Mouse (Mus musculus) CH12.LX (cell line): ENCODE measurements around the gene Pbx3.

Source experiments
- BHLHE40 ChIP-seq: IDR thresholded peaks from 2 replicates; pipeline ENCODE4 v1.6.1; 2011; ENCODE audit warnings: mild to moderate bottlenecking, low read depth, low read length, improper control_type of control experiment
- CHD1 ChIP-seq: IDR thresholded peaks from 2 replicates; pipeline ENCODE4 v1.6.1; 2012; ENCODE audit warnings: low read depth, low read length, improper control_type of control experiment, inconsistent platforms
- CTCF ChIP-seq, 2 experiments: IDR thresholded peaks in 1 of 2; conservative IDR thresholded peaks in 1 of 2; 2 replicates each; pipeline ENCODE4 v1.5.1; 2011 to 2012; ENCODE audit warnings: low read depth in 2 of 2, low read length in 2 of 2, improper control_type of control experiment in 1 of 2, inconsistent platforms in 1 of 2, mild to moderate bottlenecking in 1 of 2, moderate library complexity in 1 of 2
- E2F4 ChIP-seq: IDR thresholded peaks from 2 replicates; pipeline ENCODE4 v1.6.1; 2011; ENCODE audit warnings: low read depth, low read length, improper control_type of control experiment; ENCODE audit not compliant: insufficient replicate concordance
- EP300 ChIP-seq: IDR thresholded peaks from 2 replicates; pipeline ENCODE4 v1.6.1; 2011; ENCODE audit warnings: low read length, improper control_type of control experiment
- GABPA ChIP-seq: IDR thresholded peaks from 2 replicates; pipeline ENCODE4 v1.6.1; 2012; ENCODE audit warnings: low read depth, low read length, improper control_type of control experiment, inconsistent platforms; ENCODE audit not compliant: insufficient replicate concordance
- NELFE ChIP-seq: IDR thresholded peaks from 2 replicates; pipeline ENCODE4 v1.6.1; 2011; ENCODE audit warnings: low read depth, low read length, improper control_type of control experiment
- NRF1 ChIP-seq: IDR thresholded peaks from 2 replicates; pipeline ENCODE4 v1.6.1; 2014; ENCODE audit warnings: low read depth, mild to moderate bottlenecking, inconsistent platforms, low read length, improper control_type of control experiment, moderate library complexity
- POLR2A ChIP-seq: IDR thresholded peaks from 2 replicates; pipeline ENCODE4 v1.6.1; 2011; ENCODE audit warnings: low read depth, mild to moderate bottlenecking, improper control_type of control experiment, low read length
- RAD21 ChIP-seq: IDR thresholded peaks from 2 replicates; pipeline ENCODE4 v1.6.1; 2011; ENCODE audit warnings: low read depth, mild to moderate bottlenecking, low read length, improper control_type of control experiment, moderate library complexity
- USF1 ChIP-seq: IDR thresholded peaks from 2 replicates; pipeline ENCODE4 v1.6.1; 2014; ENCODE audit warnings: low read depth, mild to moderate bottlenecking, inconsistent platforms, low read length, improper control_type of control experiment
- ZC3H11A ChIP-seq: IDR thresholded peaks from 2 replicates; pipeline ENCODE4 v1.6.1; 2012; ENCODE audit warnings: low read depth, mild to moderate bottlenecking, inconsistent platforms, low read length, improper control_type of control experiment
- ZMIZ1 ChIP-seq: IDR thresholded peaks from 2 replicates; pipeline ENCODE4 v1.6.1; 2012; ENCODE audit warnings: low read depth, mild to moderate bottlenecking, inconsistent platforms, low read length, improper control_type of control experiment

GRCm38 (mm10) chr2:34370725-34371440, 2.1 kb downstream of the Pbx3 start:
- no peak for TF ChIP-seq ZMIZ1
- no peak for TF ChIP-seq NELFE
- TF ChIP-seq RAD21 = no peak
- no peak for TF ChIP-seq USF1
- TF ChIP-seq CTCF (conservative IDR thresholded peaks at IDR 0.05 in 1 of 2, IDR thresholded peaks at IDR 0.05 in 1 of 2; ENCODE audit: low read depth in 2 of 2, low read length in 2 of 2) = no peak
- no peak for TF ChIP-seq POLR2A
- TF ChIP-seq EP300 = no peak
- TF ChIP-seq ZC3H11A = no peak
- no peak for TF ChIP-seq NRF1
- no peak for TF ChIP-seq GABPA
- no peak for TF ChIP-seq BHLHE40
- TF ChIP-seq CHD1 = no peak
- no peak for TF ChIP-seq E2F4
